ENCODE assay signal across 17 mouse cellular contexts in genomic region chr2:27935441-27935840, GRCm38 (mm10). TPM values are rescaled to one million over a fixed set of nuclear protein-coding genes. Genes with fewer than 3 reads are reported as not detected.
DNase-seq lines count a peak whose midpoint lies in the region; ATAC-seq and TF ChIP-seq lines count a peak whose summit lies in the region.
"Had no signal": no experiment of that assay in that cellular context is flagged by ENCODE, and none has a peak within 500 bp of the region (broad histone marks: within the 10 kb centered on the region; RNA-seq: fewer than 3 reads in every experiment).

No protein-coding gene starts in this region.

- no peak overlapping the region for H3K9ac ChIP-seq in heart, embryonic 11.5 days (ENCODE audit: low read depth, low read length)
- no peak overlapping the region for H3K9ac ChIP-seq in heart, adult 2 months (ENCODE audit: low read depth, low read length)
- no peak overlapping the region for H3K9ac ChIP-seq in limb, embryonic 12.5 days (replicated peaks)
- H3K9ac ChIP-seq: forebrain, embryonic 13.5 days; liver, embryonic 15.5 days; midbrain, embryonic 15.5 days had no signal

- no peaks in the 10 kb centered on the region for H3K9me3 ChIP-seq in heart, embryonic 11.5 days (replicated peaks; ENCODE audit: control insufficient read depth, low read length)
- H3K9me3 ChIP-seq in limb, embryonic 12.5 days: no peaks in the 10 kb centered on the region
- H3K9me3 ChIP-seq: forebrain, embryonic 13.5 days; liver, embryonic 15.5 days; midbrain, embryonic 15.5 days had no signal

- no peak for ATAC-seq in heart, embryonic 11.5 days (replicated peaks; ENCODE audit: insufficient number of reproducible peaks, low FRiP score, low TSS enrichment)
- no peak for ATAC-seq in limb, embryonic 12.5 days (ENCODE audit: insufficient number of reproducible peaks, insufficient read depth, low FRiP score, low TSS enrichment, low read depth)
- ATAC-seq: forebrain, embryonic 13.5 days; midbrain, embryonic 15.5 days had no signal

- no peak for TF ChIP-seq EP300 in heart, adult 2 months (IDR thresholded peaks at IDR 0.05; ENCODE audit: insufficient read depth, low read depth, low read length)

- no peaks in the 10 kb centered on the region for H3K27me3 ChIP-seq in heart, embryonic 11.5 days (ENCODE audit: control insufficient read depth, insufficient read depth, low read length)
- no peaks in the 10 kb centered on the region for H3K27me3 ChIP-seq in heart, adult 2 months (ENCODE audit: control insufficient read depth, insufficient read depth, low read length)
- no peaks in the 10 kb centered on the region for H3K27me3 ChIP-seq in limb, embryonic 12.5 days
- H3K27me3 ChIP-seq: forebrain, embryonic 13.5 days; liver, embryonic 15.5 days; midbrain, embryonic 15.5 days had no signal

- H3K79me2 ChIP-seq in heart, adult 2 months (replicated peaks; ENCODE audit: control insufficient read depth, insufficient read depth, low read length): no peaks in the 10 kb centered on the region

- H3K4me1 ChIP-seq in heart, embryonic 11.5 days (ENCODE audit: control insufficient read depth, insufficient read depth, low read length): peaks cover 57% of the 10 kb centered on the region
- peaks cover 21% of the 10 kb centered on the region for H3K4me1 ChIP-seq in heart, adult 2 months (ENCODE audit: control insufficient read depth, insufficient read depth, low read length)
- peaks cover 66% of the 10 kb centered on the region for H3K4me1 ChIP-seq in limb, embryonic 12.5 days (replicated peaks)
- H3K4me1 ChIP-seq: liver, embryonic 15.5 days had no signal

- H3K36me3 ChIP-seq in heart, embryonic 11.5 days (ENCODE audit: control insufficient read depth, insufficient read depth, low read length): no peaks in the 10 kb centered on the region
- no peaks in the 10 kb centered on the region for H3K36me3 ChIP-seq in heart, adult 2 months (ENCODE audit: control insufficient read depth, insufficient read depth, low read length)
- peaks cover 71% of the 10 kb centered on the region for H3K36me3 ChIP-seq in limb, embryonic 12.5 days
- H3K36me3 ChIP-seq: liver, embryonic 15.5 days; midbrain, embryonic 15.5 days had no signal

- WGBS in heart, embryonic 11.5 days (ENCODE audit: insufficient replicate concordance): 80% methylated on average over 2 of the region's 2 CpGs
- WGBS in heart, adult 2 months: 76% methylated on average over 2 of the region's 2 CpGs
- 93% methylated on average over 2 of the region's 2 CpGs for WGBS in limb, embryonic 12.5 days

- no peak for TF ChIP-seq CTCF in heart, adult 2 months (IDR thresholded peaks at IDR 0.05)

- no peak for TF ChIP-seq POLR2A in heart, adult 2 months (IDR thresholded peaks at IDR 0.05; ENCODE audit: insufficient read depth, low read depth, low read length)

- DNase-seq in heart, adult 2 months: no peak
- peak; percentile 29 for DNase-seq in 3134 (ENCODE audit: extremely low read depth, insufficient read length, low spot score)
- DNase-seq in adrenal gland, postnatal 14 days: peak; percentile 69
- DNase-seq in thymus, postnatal 0 days (ENCODE audit: low spot score): no peak
- DNase-seq in kidney, adult 8-10 months: no peak
- DNase-seq in layer of hippocampus, postnatal 10 days (ENCODE audit: low spot score in 2 of 2): no peak
- DNase-seq: cerebellum, adult 8-10 months; embryo, embryonic 11 days; heart, postnatal 14 days; kidney, postnatal 10 days; spleen, adult 18-20 months; thymus, adult 18-20 months had no signal

- no peak overlapping the region for H3K4me3 ChIP-seq in heart, embryonic 11.5 days (ENCODE audit: low read depth, low read length)
- no peak overlapping the region for H3K4me3 ChIP-seq in heart, adult 2 months
- no peak overlapping the region for H3K4me3 ChIP-seq in limb, embryonic 12.5 days (replicated peaks)
- H3K4me3 ChIP-seq: forebrain, embryonic 13.5 days; liver, embryonic 15.5 days; midbrain, embryonic 15.5 days had no signal

- intact Hi-C loops in heart, adult 2 months (cut with DNase I): no loop called here

- no peak overlapping the region for H3K4me2 ChIP-seq in heart, embryonic 11.5 days
- H3K4me2 ChIP-seq in limb, embryonic 12.5 days: no peak overlapping the region
- H3K4me2 ChIP-seq: forebrain, embryonic 13.5 days; liver, embryonic 15.5 days; midbrain, embryonic 15.5 days had no signal

- peak overlapping the region; percentile 90 for H3K27ac ChIP-seq in heart, embryonic 11.5 days (ENCODE audit: low read depth, low read length)
- H3K27ac ChIP-seq in heart, adult 2 months: no peak overlapping the region
- peak overlapping the region; percentile 96 for H3K27ac ChIP-seq in limb, embryonic 12.5 days
- H3K27ac ChIP-seq: liver, embryonic 15.5 days; midbrain, embryonic 15.5 days had no signal

RNA-seq across cellular contexts. Expression of gene Col5a1, which starts 49.2 kb away (rescaled TPM):
- polyA plus RNA-seq in heart, embryonic 11.5 days (2014; fragmentation: Nextera tagmentation; extraction: Ambion mirVana): 38.7 and 38.8 TPM in 2 replicates
- 10 to 100 TPM; 16.0 to 22.9 TPM for total RNA-seq in heart, adult 2 months (2021)
- polyA plus RNA-seq in heart, adult 2 months (2012; rRNA removed): 15.7 and 17.2 TPM in 2 replicates
- 73.1 and 76.7 TPM in 2 replicates for total RNA-seq in adrenal gland, postnatal 14 days (2021)
- 59.1 and 65.0 TPM in 2 replicates for polyA plus RNA-seq in limb, embryonic 12.5 days (2016; fragmentation: Nextera tagmentation; extraction: Ambion mirVana)
- 10.5 and 12.2 TPM in 2 replicates for polyA plus RNA-seq in thymus, postnatal 0 days (2015; fragmentation: Nextera tagmentation; extraction: Ambion mirVana)
- 10 to 100 TPM in 1 of 2 experiments, 1 to 10 TPM in 1; 9.9 to 10.8 TPM for total RNA-seq in layer of hippocampus, postnatal 10 days (2021)

Comparison
In these comparisons a context has a peak if more than half of its experiments do, and no peak if none do; other contexts are left out.
1. DNase-seq: peak in 3134 (single experiment) and adrenal gland, postnatal 14 days (single experiment); none in heart, adult 2 months (0 of 2), thymus, postnatal 0 days (single experiment), kidney, adult 8-10 months (0 of 2) and layer of hippocampus, postnatal 10 days (0 of 2).